Mouse (Mus musculus): ENCODE data around the gene Ric8a. TPM values are rescaled to one million over a fixed set of nuclear protein-coding genes. Genes with fewer than 3 reads are reported as not detected.

Ric8a gene
- polyA plus RNA-seq, 1 experiment = 93.2 TPM

DNA sequence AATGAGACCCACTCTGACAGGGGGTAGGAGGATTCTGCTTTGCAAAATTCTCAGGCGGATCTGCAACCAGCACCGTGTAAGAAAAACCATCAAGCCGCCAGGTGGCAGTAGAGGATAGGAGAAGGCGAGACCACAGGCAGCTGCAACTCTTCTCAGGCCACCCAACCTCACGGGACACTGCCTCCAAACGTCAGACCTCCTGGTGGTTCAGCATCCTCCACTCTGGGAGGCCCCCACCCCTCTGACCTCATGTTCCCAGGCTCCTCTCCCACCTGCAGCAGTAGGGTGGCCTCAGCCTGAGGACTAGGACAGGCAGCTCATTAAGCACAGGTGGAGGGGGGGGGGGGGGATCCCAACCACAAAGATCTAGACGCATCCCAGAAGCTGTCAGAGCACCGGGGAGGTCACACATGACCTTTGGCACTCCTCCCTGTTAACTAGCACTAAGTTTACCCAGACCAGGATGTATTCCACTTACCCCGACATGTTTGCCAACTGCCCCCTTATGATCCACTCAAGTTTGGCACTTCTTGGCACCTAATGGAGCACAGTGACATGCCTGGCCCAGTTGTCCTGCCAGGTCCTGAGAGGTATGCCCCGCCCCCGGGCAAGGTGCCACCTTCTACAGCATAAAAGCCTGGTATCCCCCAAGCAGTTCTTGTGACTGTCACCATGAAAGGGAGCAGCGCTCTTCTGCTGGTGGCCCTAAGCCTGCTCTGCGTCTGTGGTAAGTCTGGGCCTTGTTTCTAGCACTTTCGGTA is 11.7 kb upstream of the Ric8a start, which contains the start of gene Scgb1c1:
Scgb1c1 (plus strand) TSS at position 643 of the 761 bp plus-strand sequence.
- WGBS = 22% methylated on average over 14 of the region's 14 CpGs
- no peak for DNase-seq (ENCODE audit: low read depth, low spot score)

DNA sequence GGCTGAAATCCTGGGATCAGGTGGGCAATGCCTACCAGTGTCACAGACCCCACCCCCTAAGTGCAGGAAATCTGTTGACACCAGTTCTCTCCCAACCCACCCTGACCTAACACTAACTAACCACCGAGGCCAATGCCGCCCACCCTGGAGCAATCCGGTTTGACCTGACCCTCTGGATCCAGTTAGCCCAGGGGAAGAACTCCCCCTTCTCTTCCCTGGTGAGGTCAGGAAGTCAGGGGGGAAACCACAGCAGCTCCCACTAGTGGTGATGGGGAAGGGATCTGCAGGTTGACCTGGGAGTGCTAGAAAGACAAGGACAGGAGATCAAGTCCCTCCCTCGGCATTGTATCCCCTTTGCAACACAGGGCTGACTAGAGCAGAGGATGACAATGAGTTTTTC is 11.1 kb upstream of the Ric8a start:
- DNase-seq (ENCODE audit: low read depth, low spot score) = no peak
- 56% methylated on average over 4 of the region's 4 CpGs for WGBS

DNA sequence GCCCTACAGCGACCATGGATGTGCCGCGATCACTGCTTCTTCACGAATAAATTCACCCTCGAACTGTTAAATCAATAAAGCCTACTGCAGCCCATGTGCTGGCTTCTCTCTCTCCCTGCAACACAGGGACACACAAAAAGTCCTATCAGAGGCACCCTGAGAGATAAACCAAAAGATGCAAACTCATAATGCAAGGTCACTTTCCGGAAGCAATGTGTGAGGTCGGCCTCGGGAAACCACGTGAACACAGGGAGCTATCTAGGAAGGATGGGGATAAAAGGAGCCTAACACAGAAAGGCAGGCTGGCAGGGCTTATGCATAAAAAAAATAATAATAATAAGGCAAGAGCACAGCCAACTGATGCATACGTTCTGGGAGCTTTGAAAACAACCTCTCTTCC is 10.1 kb upstream of the Ric8a start:
- 82% methylated on average over 10 of the region's 10 CpGs for WGBS
- DNase-seq (ENCODE audit: low read depth, low spot score) = no peak

DNA sequence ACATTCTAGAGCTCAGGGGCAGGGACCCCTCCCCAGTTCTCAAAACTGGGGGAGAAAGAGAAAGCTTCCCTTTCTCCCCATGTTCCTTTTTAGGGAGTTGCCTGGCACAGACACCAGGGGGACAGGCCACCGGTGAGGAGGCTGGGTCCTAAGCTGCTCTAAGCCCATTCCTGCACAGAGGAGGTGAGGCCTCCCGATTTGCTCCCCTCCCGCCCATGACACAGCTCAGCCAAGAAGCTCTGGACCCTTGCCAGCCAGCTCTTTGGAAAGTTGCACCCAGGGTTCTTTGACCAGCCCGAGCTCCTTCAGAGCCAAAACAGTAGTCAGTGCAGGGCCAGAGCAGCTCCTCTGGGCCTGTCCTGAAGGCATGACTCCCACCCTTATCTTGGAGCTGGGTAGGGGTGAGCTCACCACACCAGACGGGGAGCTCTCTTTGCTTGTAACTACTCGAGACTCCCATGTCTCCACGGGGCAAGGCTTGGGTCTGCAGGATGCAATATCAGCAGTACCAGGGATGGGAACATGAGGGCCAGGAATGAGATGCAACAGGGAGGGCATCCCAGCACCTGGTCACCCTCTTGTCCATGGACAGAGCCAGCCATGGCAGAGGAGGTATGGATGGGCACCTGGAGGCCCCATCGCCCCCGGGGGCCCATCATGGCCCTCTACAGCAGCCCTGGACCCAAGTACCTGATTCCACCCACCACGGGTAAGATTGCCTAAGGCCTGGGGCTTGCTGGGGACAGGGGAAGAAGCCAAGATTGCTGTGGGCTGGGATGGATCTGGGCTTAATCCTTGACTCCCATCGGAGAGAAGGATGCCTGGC is 8.8 kb upstream of the Ric8a start, which contains the start of gene Odf3:
Odf3 (plus strand) TSS at position 51 of the 826 bp plus-strand sequence.
- WGBS = 50% methylated on average over 11 of the region's 11 CpGs
- no peak for DNase-seq (ENCODE audit: low read depth, low spot score)

DNA sequence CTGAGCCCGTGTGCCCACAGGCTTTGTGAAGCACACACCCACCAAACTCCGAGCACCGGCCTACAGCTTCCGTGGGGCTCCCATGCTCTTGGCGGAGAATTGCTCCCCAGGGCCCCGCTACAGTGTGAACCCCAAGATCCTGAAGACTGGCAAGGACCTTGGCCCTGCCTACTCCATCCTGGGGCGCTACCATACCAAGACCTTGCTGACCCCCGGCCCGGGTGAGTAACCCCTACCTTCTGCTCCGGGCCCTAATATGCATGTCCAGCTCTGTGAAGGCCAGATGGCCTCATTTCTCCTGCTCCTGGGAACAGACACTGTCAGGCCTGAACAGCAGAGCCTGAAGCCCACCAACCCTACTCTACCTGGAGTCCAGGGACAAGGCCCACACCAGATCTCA is 8.2 kb upstream of the Ric8a start:
- no peak for DNase-seq (ENCODE audit: low read depth, low spot score)
- WGBS = 92% methylated on average over 10 of the region's 10 CpGs

- DNase-seq (ENCODE audit: low read depth, low spot score) = no peak
- 97% methylated on average over 4 of the region's 4 CpGs for WGBS
Measured at GRCm38 (mm10) chr7:140851916-140852315, 4.8 kb upstream of the Ric8a start.

GRCm38 (mm10) chr7:140853386-140853785 is 3.4 kb upstream of the Ric8a start:
- WGBS = 74% methylated on average over 9 of the region's 9 CpGs
- DNase-seq (ENCODE audit: low read depth, low spot score) = no peak

DNA sequence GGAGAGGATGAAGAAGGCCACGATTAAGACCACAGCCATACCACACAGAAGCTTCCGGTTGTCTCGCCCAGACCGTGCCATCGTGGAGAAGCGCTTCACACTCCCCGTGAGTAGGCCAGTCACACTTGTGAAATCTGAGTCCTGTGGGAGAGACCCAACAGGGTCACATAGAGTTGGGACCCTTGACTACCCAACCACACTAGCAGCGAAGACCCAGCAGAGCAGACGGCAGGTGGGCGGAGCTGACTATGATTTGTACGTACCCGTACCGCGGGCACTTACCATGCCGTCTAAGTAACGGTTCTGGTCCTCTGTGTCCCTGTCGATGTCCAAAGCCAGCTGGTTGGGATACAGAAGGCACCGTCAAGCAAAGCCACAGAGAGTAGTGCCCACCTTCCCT is 2.3 kb upstream of the Ric8a start:
- no peak for DNase-seq (ENCODE audit: low read depth, low spot score)
- 93% methylated on average over 18 of the region's 18 CpGs for WGBS

DNA sequence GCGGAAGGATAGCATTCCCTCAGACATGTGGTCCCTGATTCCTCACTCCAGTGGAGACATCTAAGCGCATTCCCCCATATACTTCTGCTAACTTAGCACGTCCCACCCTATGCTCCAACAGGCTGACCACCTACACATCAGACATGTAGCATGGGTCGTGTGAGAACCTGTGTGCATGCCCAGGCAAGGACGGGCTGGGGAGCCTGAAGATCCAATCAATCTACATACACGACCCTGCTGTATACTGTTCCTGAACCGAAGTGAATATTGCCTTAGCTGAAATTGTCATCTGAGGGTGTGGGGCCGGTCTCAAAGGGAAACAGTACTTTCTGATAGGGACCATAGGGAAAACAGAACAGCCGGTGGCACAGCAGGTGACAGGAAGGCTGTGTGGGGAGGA is 1.6 kb upstream of the Ric8a start:
- DNase-seq (ENCODE audit: low read depth, low spot score) = no peak
- 55% methylated on average over 9 of the region's 9 CpGs for WGBS

DNA sequence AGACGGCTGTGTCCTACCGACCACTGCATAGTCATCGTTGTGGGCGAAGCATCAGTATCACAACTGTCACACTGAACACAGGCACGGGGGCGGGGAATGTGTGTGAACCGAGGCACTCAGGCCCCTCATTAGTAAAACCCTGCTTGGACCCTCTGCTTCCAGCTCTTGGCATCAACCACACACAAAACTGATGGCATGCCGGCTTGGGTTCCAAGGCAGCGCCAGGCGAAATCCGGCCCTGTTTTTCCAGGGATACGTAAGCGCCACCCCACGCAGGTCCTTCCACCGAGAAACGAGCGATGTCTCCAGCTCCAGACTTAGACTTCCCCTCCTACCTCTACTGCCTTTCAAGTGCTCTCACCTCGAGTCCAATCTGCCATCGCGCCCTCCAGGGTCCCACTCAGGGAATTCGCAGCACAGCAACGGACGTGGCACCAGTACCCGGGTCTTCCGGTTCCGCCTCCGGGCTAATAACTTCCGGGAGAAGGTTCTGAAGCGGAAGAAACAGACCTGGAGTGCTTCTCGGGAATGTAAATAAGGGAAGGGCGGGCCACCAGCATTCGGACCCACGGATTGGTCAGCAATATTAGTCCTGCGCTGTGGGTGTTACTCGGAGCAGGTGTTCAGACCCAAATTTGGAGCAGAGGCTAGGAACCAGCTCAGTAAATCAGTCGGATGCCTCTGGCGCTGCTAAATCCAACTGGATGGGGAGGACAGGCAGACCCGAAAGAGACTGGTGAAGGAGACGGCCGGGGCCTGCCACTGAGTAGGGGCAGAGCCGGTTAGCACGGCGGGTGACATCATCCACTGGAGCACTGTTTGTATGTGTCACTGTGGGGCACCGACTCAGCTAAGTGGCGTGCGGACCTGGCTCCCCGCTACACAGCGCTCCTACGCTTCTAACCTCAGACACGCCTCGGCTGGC is 635 bp upstream of the Ric8a start, which contains the start of gene Gm45785:
Gm45785 (minus strand) TSS at position 472 of the 925 bp plus-strand sequence.
- DNase-seq (ENCODE audit: low read depth, low spot score) = peak; percentile 92
- WGBS = under 1% methylated on average over 51 of the region's 51 CpGs

DNA sequence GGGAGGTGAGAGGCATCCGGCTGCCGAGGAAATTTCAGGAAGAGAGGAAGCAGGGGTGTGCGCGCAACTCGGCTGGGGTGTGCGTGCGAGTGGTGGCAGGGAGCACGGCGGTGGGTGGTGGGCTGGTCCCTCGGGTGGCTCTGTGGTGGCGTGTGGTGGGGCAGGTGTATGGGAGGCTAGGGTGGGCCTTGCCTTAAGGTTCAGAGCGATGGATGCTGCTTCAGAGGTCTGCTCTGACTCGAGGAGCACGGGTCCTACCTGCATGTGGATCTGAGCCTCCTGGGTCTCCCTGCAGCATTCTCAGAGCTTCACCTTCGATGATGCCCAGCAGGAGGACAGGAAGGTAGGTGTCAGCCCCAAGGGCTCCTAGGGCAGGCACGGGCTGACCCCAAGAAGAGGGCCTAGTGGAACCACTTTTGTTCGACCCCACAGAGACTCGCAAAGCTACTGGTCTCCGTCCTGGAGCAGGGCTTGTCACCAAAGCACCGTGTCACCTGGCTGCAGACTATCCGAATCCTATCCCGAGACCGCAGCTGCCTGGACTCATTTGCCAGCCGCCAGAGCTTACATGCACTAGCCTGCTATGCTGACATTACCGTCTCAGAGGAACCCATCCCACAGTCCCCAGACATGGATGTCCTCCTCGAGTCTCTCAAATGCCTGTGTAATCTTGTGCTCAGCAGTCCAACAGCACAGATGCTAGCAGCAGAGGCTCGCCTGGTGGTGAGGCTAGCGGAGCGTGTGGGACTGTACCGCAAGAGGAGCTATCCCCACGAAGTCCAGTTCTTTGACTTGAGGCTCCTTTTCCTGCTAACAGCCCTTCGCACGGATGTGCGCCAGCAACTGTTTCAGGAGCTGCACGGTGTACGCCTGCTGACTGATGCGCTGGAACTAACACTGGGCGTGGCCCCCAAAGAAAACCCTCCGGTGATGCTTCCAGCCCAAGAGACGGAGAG is 1.1 kb downstream of the Ric8a start, which contains the start of gene Bet1l:
Bet1l (minus strand) TSS at position 28 of the 956 bp plus-strand sequence.
- no peak for DNase-seq (ENCODE audit: low read depth, low spot score)
- WGBS = 16% methylated on average over 40 of the region's 40 CpGs

DNA sequence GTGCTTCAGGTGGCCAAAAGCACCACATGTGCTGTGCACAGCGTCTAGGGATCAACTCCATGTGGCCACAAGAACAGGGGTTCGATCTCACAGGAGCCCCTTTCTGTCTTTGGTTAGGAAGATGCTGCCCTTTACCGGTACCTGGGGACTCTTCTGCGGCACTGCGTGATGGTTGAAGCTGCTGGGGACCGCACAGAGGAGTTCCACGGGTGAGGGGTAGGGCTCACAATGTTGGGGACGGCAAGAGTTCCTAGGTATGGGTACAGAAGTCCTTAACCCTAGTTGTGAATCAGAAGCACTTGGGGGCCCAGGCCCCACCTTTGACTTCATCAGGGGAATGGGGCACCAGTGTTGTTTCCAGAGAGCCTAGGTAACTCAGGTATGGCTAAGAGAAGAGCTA is 2.0 kb downstream of the Ric8a start:
- no peak for DNase-seq (ENCODE audit: low read depth, low spot score)
- WGBS = 93% methylated on average over 8 of the region's 8 CpGs

- WGBS = 79% methylated on average over 6 of the region's 6 CpGs
- no peak for DNase-seq (ENCODE audit: low read depth, low spot score)
Measured at GRCm38 (mm10) chr7:140859997-140860396, 3.2 kb downstream of the Ric8a start.

DNA sequence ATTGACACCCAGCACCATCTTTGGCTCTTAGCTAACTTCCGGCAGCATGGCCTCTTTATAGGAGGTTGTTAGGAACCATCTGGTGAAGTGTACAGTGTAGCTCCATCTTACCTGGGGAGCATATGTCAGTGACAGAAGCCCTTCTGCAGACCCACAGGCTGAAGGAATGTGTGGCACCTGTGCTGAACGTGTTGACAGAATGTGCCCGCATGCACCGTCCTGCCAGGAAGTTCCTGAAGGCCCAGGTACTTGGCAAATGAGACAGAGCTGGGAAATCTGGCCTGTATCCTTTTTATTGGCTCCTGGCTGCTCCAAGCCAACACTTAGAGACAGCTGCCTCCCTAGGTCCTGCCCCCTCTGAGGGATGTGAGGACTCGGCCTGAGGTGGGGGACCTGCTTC is 4.0 kb downstream of the Ric8a start:
- no peak for DNase-seq (ENCODE audit: low read depth, low spot score)
- WGBS = 77% methylated on average over 5 of the region's 5 CpGs

- DNase-seq (ENCODE audit: low read depth, low spot score) = no peak
- WGBS = 92% methylated on average over 12 of the region's 12 CpGs
Measured at GRCm38 (mm10) chr7:140864761-140865160, 8.0 kb downstream of the Ric8a start.

DNA sequence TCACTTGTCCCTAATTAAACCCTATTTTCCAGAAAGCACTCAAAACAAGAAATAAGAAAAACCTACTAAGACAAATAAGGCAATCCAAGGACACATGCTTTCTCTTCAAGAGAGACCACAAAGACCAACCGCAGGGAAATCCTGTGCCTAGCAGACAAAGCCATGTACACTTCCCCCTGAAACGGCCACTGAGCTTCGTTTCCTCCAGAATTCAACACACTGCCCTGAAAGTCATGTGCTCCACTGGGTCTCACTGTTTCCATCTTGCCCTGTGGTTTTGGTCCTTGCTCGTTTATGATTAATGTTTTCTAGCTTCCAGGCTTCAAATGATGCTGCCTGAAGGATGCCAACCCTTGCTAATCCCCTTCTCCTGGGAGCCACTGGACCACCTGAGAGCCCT is 17.5 kb downstream of the Ric8a start:
- WGBS = 87% methylated on average over 4 of the region's 4 CpGs
- no peak for DNase-seq (ENCODE audit: low read depth, low spot score)

DNA sequence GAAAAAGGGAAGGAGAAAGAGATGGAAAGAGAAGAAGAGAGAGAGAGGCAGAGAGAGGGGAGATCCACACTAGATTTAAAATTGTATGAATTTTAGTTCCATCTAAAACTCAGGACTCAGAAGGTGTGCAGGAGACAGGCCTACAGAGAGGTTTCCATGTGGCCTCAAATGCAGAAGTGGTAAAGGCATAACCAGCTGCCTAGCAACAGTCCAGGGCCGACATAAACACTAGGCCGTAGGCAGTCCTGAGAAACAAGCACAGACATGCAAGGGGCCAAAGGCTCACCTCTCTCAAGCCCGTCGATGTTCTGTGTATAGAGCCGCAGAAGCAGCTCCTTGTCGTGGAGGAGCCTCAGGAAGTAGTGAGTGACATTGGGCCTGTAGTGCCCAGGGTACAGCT is 20.6 kb downstream of the Ric8a start:
- WGBS = 84% methylated on average over 6 of the region's 6 CpGs
- DNase-seq (ENCODE audit: low read depth, low spot score) = no peak

DNA sequence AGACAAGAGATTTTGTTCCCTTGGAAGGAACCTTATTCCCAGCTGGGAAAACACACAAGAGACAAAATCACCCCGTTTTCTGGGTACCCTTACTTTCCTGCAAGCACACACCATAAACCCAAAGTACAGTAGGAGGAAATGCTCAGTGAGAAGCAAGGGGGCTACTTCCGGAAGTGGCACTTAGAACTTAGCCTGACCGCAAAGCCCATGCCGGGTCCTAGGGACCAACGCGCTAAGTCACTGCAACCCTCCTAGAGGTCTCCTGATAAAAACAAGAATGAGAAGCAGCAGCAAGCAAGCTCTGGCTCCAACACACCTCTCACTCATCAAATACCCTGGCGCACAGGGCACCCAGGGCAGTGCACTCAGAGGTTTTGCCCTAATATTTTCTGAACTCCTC is 22.6 kb downstream of the Ric8a start:
- WGBS = 83% methylated on average over 7 of the region's 7 CpGs
- no peak for DNase-seq (ENCODE audit: low read depth, low spot score)

DNA sequence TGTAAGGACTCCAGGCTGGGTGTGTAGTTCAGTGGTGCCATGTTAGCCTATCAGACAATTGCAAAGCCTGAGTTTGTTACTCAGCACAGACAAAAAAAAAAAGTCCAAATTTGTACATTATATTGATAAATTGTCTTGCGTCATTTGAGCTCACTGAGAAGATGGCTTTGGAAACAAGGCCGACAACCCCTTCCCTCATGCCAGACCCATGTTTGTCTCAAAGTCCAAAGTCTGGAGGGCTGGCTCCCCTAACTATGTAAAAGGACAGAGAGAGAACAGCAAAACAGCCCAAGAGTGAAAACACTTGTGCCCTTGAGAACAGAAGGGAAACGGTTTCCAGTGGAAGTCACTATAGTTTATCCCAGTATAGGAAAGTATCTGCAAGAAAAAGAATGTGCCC is 23.7 kb downstream of the Ric8a start:
- no peak for DNase-seq (ENCODE audit: low read depth, low spot score)
- 58% methylated on average over 3 of the region's 3 CpGs for WGBS
